Mouse (Mus musculus): ENCODE data around the gene Pard3. TPM values are rescaled to one million over a fixed set of nuclear protein-coding genes. Genes with fewer than 3 reads are reported as not detected.
A peak's percentile ranks its signal among the peaks of the same experiment; 100 is the strongest.

Gene Pard3
- 14.5 and 14.6 TPM in 2 replicates for polyA plus RNA-seq (2015; fragmentation: Nextera tagmentation; extraction: Ambion mirVana)

DNA sequence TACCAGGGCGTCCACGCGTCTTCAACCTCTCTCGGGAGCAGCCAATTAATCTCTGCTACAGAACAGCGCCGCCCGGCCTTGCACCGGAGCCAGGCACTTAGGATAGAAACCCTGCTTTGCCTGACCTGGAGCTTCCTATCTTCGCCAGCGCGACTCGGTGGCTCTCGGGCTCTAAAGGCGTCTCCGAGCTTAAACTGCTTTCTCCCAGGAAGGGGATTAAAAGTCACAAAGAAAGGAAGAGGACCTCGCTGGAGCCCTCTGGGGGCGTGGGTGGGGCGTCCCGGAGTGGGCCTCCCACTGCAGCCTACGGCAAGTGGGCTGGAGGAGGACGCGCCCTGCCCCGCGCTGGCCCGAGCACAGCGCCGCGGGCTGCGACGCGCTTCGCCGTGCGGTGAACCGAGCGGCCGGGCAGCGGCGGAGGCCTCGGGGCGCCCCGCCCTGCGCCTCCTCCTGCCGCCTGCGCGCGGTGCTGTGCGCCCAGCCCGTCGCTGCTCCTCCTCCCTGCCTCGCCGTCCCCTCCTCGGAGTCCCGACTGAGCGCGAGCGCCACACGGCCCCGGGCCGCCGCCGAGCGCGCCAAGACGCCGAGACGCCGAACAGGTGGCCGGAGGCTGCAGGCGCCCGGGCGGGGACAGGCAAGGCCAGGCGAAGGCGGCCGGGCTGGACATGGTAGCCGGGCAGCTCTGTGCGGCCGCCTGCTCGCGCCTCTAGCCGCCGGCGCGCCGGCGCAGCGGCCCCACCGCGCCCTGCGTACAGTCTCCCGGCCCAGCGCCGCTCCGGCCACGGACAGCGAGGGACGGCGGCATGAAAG, at the start of gene Pard3:
Gene Pard3, plus strand, starts transcription at position 343 of the 810 bp plus-strand sequence.
- ATAC-seq: peak; percentile 95
- H3K27me3 ChIP-seq (ENCODE audit: control insufficient read depth, insufficient read depth, low read depth, low read length): no peaks in the 10 kb centered on the region
- no peaks in the 10 kb centered on the region for H3K9me3 ChIP-seq (replicated peaks; ENCODE audit: control insufficient read depth, low read length, poor library complexity, severe bottlenecking)
- H3K9ac ChIP-seq (ENCODE audit: low read depth, low read length): peak within 1 kb of the TSS; percentile 90
- H3K27ac ChIP-seq (ENCODE audit: low read length): peak within 1 kb of the TSS; percentile 90
- peak within 1 kb of the TSS; percentile 81 for H3K4me2 ChIP-seq (ENCODE audit: low read length)
- whole genome bisulfite sequencing: under 1% methylated on average over 89 of the region's 98 CpGs
- peaks cover 34% of the 10 kb centered on the region for H3K4me1 ChIP-seq (ENCODE audit: control insufficient read depth, insufficient read depth, low read length)
- no peaks in the 10 kb centered on the region for H3K36me3 ChIP-seq (ENCODE audit: control insufficient read depth, insufficient read depth, low read length)
- peak within 1 kb of the TSS; percentile 75 for H3K4me3 ChIP-seq (ENCODE audit: low read depth, low read length)

DNA sequence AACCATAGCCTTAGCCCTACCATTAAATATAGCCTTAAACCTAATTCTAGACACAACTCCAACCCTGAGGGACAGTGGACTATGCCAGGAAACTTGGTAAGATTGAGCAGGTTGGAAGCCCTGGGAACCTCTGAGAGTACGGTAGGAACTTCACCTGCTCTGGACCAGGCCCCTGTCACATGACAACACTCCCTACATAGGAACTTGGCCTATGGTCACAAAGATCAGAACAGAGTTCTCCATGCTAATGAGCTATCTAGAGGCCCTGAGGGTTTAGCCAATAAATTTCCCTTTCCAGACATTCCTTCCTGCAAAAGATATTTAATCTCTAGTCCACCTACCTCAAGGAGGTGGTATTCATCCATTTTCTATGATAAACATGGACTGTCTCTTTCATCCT, 41.9 kb upstream of the Pard3 start:
- H3K9me3 ChIP-seq (replicated peaks; ENCODE audit: control insufficient read depth, low read length, poor library complexity, severe bottlenecking): 0 out of 2 replicates have a peak, but pooled peaks cover 2% of the 10 kb centered on the region
- H3K27ac ChIP-seq (ENCODE audit: low read length): no peak overlapping the region
- no peaks in the 10 kb centered on the region for H3K27me3 ChIP-seq (ENCODE audit: control insufficient read depth, insufficient read depth, low read depth, low read length)
- no peaks in the 10 kb centered on the region for H3K36me3 ChIP-seq (ENCODE audit: control insufficient read depth, insufficient read depth, low read length)
- no peak overlapping the region for H3K4me3 ChIP-seq (ENCODE audit: low read depth, low read length)
- no peaks in the 10 kb centered on the region for H3K4me1 ChIP-seq (ENCODE audit: control insufficient read depth, insufficient read depth, low read length)
- WGBS: 86% methylated on average over 1 of the region's 1 CpGs
- ATAC-seq: no peak
- no peak overlapping the region for H3K9ac ChIP-seq (ENCODE audit: low read depth, low read length)
- H3K4me2 ChIP-seq (ENCODE audit: low read length): no peak overlapping the region

DNA sequence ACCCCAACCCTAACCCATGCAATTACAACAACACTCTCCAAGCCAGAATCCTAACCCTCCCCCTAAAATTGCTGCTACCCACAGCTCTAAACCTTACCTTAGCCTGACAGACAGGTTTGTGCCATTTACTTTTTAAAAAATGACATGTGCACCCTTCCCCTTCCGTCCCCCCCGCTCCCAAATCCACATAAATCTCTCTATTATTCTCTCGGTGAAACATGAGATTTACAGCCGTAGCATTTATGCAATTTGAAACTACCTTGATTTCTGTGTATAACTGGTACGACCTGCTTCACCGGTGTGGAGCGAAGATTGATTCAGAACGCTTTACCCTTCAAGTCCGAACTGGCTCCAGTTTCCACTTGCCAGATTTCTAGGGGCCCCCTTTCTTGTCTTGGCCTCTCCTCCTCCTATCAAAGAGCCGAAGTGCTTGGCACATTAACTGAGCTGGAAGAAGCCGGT, 38.4 kb upstream of the Pard3 start:
- H3K27ac ChIP-seq (ENCODE audit: low read length): no peak overlapping the region
- H3K4me1 ChIP-seq (ENCODE audit: control insufficient read depth, insufficient read depth, low read length): no peaks in the 10 kb centered on the region
- H3K27me3 ChIP-seq (ENCODE audit: control insufficient read depth, insufficient read depth, low read depth, low read length): no peaks in the 10 kb centered on the region
- H3K4me3 ChIP-seq (ENCODE audit: low read depth, low read length): no peak overlapping the region
- WGBS: 80% methylated on average over 11 of the region's 11 CpGs
- no peak for ATAC-seq
- no peaks in the 10 kb centered on the region for H3K9me3 ChIP-seq (replicated peaks; ENCODE audit: control insufficient read depth, low read length, poor library complexity, severe bottlenecking)
- H3K4me2 ChIP-seq (ENCODE audit: low read length): no peak overlapping the region
- no peak overlapping the region for H3K9ac ChIP-seq (ENCODE audit: low read depth, low read length)
- no peaks in the 10 kb centered on the region for H3K36me3 ChIP-seq (ENCODE audit: control insufficient read depth, insufficient read depth, low read length)

DNA sequence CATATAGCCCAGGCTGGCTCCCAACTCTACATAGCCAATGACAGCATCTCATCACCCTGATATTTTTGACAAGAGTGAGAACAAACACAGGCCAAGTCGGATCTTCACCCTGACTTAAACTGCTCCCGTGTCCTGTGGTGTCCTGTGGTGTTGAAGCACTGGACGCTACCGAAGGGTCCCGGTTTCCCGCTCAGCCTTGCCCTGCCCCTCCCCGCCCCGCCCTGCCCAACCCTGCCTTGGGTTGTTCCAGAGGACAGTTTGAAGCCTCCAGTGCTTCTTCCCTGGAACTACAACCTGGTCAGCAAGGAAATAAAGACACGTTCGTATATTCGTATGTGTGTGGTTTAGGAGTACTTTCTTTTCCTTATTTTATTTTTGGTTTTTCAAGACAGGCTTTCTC, 37.9 kb upstream of the Pard3 start:
- H3K9ac ChIP-seq (ENCODE audit: low read depth, low read length): no peak overlapping the region
- no peak overlapping the region for H3K27ac ChIP-seq (ENCODE audit: low read length)
- no peak overlapping the region for H3K4me2 ChIP-seq (ENCODE audit: low read length)
- H3K36me3 ChIP-seq (ENCODE audit: control insufficient read depth, insufficient read depth, low read length): no peaks in the 10 kb centered on the region
- no peaks in the 10 kb centered on the region for H3K27me3 ChIP-seq (ENCODE audit: control insufficient read depth, insufficient read depth, low read depth, low read length)
- no peak for ATAC-seq
- 67% methylated on average over 11 of the region's 11 CpGs for WGBS
- H3K4me1 ChIP-seq (ENCODE audit: control insufficient read depth, insufficient read depth, low read length): no peaks in the 10 kb centered on the region; the same call in 1 of the 2 replicates
- no peak overlapping the region for H3K4me3 ChIP-seq (ENCODE audit: low read depth, low read length)
- no peaks in the 10 kb centered on the region for H3K9me3 ChIP-seq (replicated peaks; ENCODE audit: control insufficient read depth, low read length, poor library complexity, severe bottlenecking)

DNA sequence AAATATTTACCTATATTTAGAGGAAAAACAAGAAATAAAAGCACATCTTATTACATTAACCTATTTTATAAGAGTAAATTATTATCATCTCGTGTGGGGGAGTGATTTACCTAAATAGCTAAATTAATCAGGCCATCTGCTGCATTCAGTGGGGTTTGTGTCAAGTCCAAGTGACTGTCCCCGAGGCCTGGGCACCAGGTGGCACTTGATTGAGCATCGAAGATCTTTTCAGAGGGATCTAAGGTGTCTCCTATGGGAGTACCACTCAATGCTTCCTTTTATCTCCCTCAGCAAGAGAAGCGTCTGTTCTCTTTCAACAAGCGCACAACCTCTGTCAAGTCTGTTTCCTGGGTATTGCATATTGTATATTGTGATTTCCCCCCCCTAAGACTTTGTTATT, 32.2 kb upstream of the Pard3 start:
- H3K27me3 ChIP-seq (ENCODE audit: control insufficient read depth, insufficient read depth, low read depth, low read length): no peaks in the 10 kb centered on the region
- WGBS: 49% methylated on average over 5 of the region's 5 CpGs
- no peak for ATAC-seq
- no peaks in the 10 kb centered on the region for H3K36me3 ChIP-seq (ENCODE audit: control insufficient read depth, insufficient read depth, low read length)
- H3K27ac ChIP-seq (ENCODE audit: low read length): no peak overlapping the region
- no peak overlapping the region for H3K4me2 ChIP-seq (ENCODE audit: low read length)
- H3K4me3 ChIP-seq (ENCODE audit: low read depth, low read length): no peak overlapping the region
- no peak overlapping the region for H3K9ac ChIP-seq (ENCODE audit: low read depth, low read length)
- no peaks in the 10 kb centered on the region; the same call in 1 of the 2 replicates for H3K4me1 ChIP-seq (ENCODE audit: control insufficient read depth, insufficient read depth, low read length)
- H3K9me3 ChIP-seq (replicated peaks; ENCODE audit: control insufficient read depth, low read length, poor library complexity, severe bottlenecking): no peaks in the 10 kb centered on the region

DNA sequence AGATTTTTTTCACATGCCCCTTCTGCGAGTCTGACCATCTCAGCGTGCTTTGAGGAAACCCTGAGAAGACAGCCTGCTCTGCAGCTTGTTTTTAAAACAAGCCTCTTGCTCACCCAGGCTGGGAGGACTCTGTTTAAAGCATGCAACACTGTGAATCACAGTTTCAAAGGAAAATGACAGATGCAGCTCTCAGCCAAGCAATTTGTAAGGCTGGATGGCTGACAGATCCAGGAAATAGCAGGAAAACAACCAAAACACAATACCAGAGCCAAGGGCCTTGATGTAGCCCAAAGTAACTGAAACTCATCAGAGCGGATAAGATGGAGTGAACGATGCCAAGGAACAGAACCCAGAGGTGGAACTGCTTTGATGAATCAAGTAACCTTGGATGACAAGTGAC, 24.8 kb upstream of the Pard3 start:
- Histone ChIP-seq H3K27ac (ENCODE audit: low read length) (no peak overlapping the region), H3K9me3 (replicated peaks; ENCODE audit: control insufficient read depth, low read length, poor library complexity, severe bottlenecking) (no peaks in the 10 kb centered on the region), H3K4me1 (ENCODE audit: control insufficient read depth, insufficient read depth, low read length) (no peaks in the 10 kb centered on the region), H3K4me3 (ENCODE audit: low read depth, low read length) (no peak overlapping the region), H3K4me2 (ENCODE audit: low read length) (no peak overlapping the region), H3K36me3 (ENCODE audit: control insufficient read depth, insufficient read depth, low read length) (no peaks in the 10 kb centered on the region), H3K9ac (ENCODE audit: low read depth, low read length) (no peak overlapping the region), H3K27me3 (ENCODE audit: control insufficient read depth, insufficient read depth, low read depth, low read length) (no peaks in the 10 kb centered on the region)
- 80% methylated on average over 4 of the region's 4 CpGs for WGBS
- ATAC-seq: no peak

DNA sequence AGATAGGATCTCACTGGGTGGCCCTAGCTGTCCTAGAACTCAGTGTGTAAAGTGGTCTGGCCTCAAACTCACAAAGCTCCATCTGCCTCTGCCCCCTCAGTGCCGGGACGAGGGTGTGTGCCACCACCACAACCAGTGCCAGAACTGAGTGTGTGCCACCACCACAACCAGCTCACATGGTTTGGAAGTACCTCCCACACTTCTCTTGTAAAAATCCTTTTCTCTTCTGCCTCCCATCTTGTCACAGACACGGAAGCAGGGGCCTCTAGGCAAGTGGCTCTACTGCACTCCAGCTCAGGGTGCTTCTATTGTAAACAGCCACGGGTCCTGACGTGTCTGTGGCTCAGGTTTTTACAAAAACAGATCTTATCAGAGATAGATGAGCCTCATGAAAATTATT, 13.7 kb upstream of the Pard3 start:
- H3K9ac ChIP-seq (ENCODE audit: low read depth, low read length): no peak overlapping the region
- ATAC-seq: no peak
- H3K36me3 ChIP-seq (ENCODE audit: control insufficient read depth, insufficient read depth, low read length): no peaks in the 10 kb centered on the region
- no peaks in the 10 kb centered on the region for H3K9me3 ChIP-seq (replicated peaks; ENCODE audit: control insufficient read depth, low read length, poor library complexity, severe bottlenecking)
- H3K4me1 ChIP-seq (ENCODE audit: control insufficient read depth, insufficient read depth, low read length): no peaks in the 10 kb centered on the region
- H3K4me3 ChIP-seq (ENCODE audit: low read depth, low read length): no peak overlapping the region
- 70% methylated on average over 5 of the region's 5 CpGs for WGBS
- H3K4me2 ChIP-seq (ENCODE audit: low read length): no peak overlapping the region
- no peak overlapping the region for H3K27ac ChIP-seq (ENCODE audit: low read length)
- no peaks in the 10 kb centered on the region for H3K27me3 ChIP-seq (ENCODE audit: control insufficient read depth, insufficient read depth, low read depth, low read length)

DNA sequence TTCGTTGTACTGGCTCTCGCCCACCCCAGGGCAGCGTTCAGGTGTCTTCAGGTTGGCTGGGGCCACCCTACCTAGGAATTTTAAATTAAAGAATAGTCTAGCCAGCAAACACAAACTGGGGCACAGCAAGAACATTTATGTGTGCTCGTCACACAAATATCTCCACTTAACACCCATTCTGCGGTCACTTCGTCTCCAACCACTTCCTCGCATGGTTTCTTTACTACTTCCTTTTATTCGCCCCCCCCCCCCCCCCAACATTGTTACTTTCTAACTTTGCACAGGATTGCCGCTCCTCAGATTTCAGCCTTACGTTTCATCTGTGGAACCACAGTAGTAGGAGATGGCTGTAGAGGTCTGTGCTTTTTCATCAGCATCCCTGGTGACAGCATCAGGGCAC, 11.6 kb upstream of the Pard3 start:
- no peak overlapping the region for H3K4me2 ChIP-seq (ENCODE audit: low read length)
- no peaks in the 10 kb centered on the region for H3K4me1 ChIP-seq (ENCODE audit: control insufficient read depth, insufficient read depth, low read length)
- H3K36me3 ChIP-seq (ENCODE audit: control insufficient read depth, insufficient read depth, low read length): no peaks in the 10 kb centered on the region
- H3K27ac ChIP-seq (ENCODE audit: low read length): no peak overlapping the region
- H3K9me3 ChIP-seq (replicated peaks; ENCODE audit: control insufficient read depth, low read length, poor library complexity, severe bottlenecking): no peaks in the 10 kb centered on the region
- no peak overlapping the region for H3K9ac ChIP-seq (ENCODE audit: low read depth, low read length)
- no peak overlapping the region for H3K4me3 ChIP-seq (ENCODE audit: low read depth, low read length)
- WGBS: 88% methylated on average over 10 of the region's 10 CpGs
- no peaks in the 10 kb centered on the region for H3K27me3 ChIP-seq (ENCODE audit: control insufficient read depth, insufficient read depth, low read depth, low read length)
- no peak for ATAC-seq

DNA sequence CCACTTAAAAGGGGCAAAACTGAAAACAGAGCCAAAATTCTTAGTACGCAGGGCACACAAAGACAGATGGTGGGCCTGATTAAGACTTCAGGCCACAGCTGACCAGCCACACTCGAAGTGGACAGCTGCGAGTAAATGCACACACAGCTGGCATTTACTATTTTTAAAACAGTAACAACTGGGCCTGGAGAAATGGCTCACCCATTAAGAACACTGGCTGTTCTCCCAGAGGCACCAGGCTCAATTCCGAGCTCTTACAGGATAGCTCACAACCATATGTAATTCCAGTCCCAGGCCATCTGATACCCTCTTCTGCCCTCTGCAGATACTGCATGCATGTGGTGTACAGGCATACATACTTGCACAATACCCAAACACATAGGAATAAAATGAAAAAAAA, 8.6 kb upstream of the Pard3 start:
- Histone ChIP-seq H3K4me3 (ENCODE audit: low read depth, low read length) (no peak overlapping the region), H3K27ac (ENCODE audit: low read length) (no peak overlapping the region), H3K9ac (ENCODE audit: low read depth, low read length) (no peak overlapping the region), H3K36me3 (ENCODE audit: control insufficient read depth, insufficient read depth, low read length) (no peaks in the 10 kb centered on the region), H3K4me1 (ENCODE audit: control insufficient read depth, insufficient read depth, low read length) (no peaks in the 10 kb centered on the region), H3K9me3 (replicated peaks; ENCODE audit: control insufficient read depth, low read length, poor library complexity, severe bottlenecking) (no peaks in the 10 kb centered on the region), H3K4me2 (ENCODE audit: low read length) (no peak overlapping the region), H3K27me3 (ENCODE audit: control insufficient read depth, insufficient read depth, low read depth, low read length) (no peaks in the 10 kb centered on the region)
- no peak for ATAC-seq
- WGBS: 76% methylated on average over 4 of the region's 4 CpGs
